Mouse (Mus musculus) heart, adult 11 months (tissue): ENCODE measurements at regions not wholly inside any gene's neighbourhood (a gene's known extent, or its start where the extent isn't known, plus 50 kb on each side); places are given as distances from the start of the nearest gene placed in this dataset.
A peak's percentile ranks its signal among the peaks of the same experiment; 100 is the strongest.

Experiments used
- DNase-seq: peaks from one replicate; pipeline ENCODE4 v3.0.0; 2022

GRCm38 (mm10) chr4:106859476-106859875, 51.0 kb upstream of the Ssbp3 start:
- DNase-seq: peak; percentile 93

DNA sequence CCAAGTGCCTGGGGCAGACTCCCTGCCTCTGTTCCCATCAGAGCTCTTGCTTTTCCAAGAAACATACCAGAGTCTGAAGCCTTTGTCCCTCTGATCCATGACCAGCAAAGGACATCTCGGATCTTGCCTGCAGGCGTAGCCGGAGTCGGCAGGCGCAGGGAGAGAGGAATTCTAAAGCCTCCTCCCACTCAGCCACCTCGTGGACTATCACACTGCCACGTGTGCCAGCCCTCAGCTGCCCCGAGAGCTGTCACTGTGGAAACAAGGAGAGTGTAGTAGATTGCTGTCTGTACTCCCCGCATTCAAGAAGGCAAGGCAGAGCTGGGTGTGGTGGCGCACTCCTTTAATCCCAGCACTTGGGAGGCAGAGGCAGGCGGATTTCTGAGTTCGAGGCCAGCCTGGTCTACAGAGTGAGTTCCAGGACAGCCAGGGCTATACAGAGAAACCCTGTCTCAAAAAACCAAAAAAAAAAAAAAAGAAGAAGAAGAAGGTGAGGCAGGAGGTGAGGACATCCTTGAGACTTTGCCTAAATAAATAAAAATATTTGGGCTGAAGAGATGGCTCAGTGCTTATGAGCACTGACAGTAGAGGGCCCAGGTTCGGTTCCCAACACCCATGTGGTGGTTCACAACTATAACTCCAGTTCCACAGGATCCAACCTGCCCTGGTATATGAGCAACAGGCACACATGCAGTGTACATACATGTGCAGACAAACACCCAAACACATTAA, 52.0 kb upstream of the Ssbp3 start:
- DNase-seq: no peak

DNA sequence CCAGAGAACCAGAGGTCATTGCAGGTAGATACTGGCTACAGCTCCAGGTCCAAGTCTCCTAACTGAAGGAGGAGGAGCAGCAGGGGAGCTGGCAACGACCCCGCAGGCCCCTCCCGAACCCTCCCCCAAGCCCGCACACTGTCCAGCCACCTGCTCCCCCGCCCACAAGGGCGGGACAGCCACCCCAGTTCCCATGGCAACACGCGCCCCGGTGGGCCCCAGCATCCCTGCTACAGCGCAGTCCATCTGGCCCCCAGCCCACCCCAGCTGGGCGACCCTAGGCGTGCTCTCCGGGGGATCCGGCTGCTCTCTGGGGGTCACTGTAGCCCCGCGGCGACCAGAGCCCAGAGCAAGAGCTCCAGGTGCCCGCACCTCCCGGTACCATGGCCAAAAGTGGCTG, 51.0 kb upstream of the Acot11 start:
- no peak for DNase-seq

GRCm38 (mm10) chr4:106854361-106855309, 49.8 kb upstream of the Acot11 start:
- no peak for DNase-seq
